Mouse (Mus musculus): ENCODE data around the gene Armh2.

Gene Armh2

GRCm38 (mm10) chr13:24781916-24782315 is 40.9 kb downstream of the Armh2 start:
- no peak for TF ChIP-seq GATA4 (IDR thresholded peaks at IDR 0.05; ENCODE audit: insufficient replicate concordance, low read length)

- TF ChIP-seq GATA4 (IDR thresholded peaks at IDR 0.05; ENCODE audit: insufficient replicate concordance, low read length), result no peak
Observed at GRCm38 (mm10) chr13:24786014-24786490, 45.0 kb downstream of the Armh2 start.

GRCm38 (mm10) chr13:24787477-24787876 is 46.4 kb downstream of the Armh2 start:
- no peak for TF ChIP-seq GATA4 (IDR thresholded peaks at IDR 0.05; ENCODE audit: insufficient replicate concordance, low read length)

- no peak for TF ChIP-seq GATA4 (IDR thresholded peaks at IDR 0.05; ENCODE audit: insufficient replicate concordance, low read length)
Observed at GRCm38 (mm10) chr13:24791349-24791748, 50.3 kb downstream of the Armh2 start.

GRCm38 (mm10) chr13:24792411-24793045 is 51.5 kb downstream of the Armh2 start:
- no peak for TF ChIP-seq GATA4 (IDR thresholded peaks at IDR 0.05; ENCODE audit: insufficient replicate concordance, low read length)

Measured in liver, adult (tissue).